Mouse (Mus musculus): ENCODE results near the gene Psme3. TPM values are rescaled to one million over a fixed set of nuclear protein-coding genes. Genes with fewer than 3 reads are reported as not detected.

The Psme3 gene
- polyA plus RNA-seq, 1 experiment from 2014 or later: 125 TPM

- no peaks in the 10 kb centered on the region for H3K36me3 ChIP-seq
- no peak for ATAC-seq (ENCODE audit: insufficient number of reproducible peaks, low FRiP score, low TSS enrichment, low read depth)
- H3K9ac ChIP-seq: no peak overlapping the region
- WGBS: 59% methylated on average over 9 of the region's 9 CpGs
- H3K27ac ChIP-seq: no peak overlapping the region
- H3K4me2 ChIP-seq: no peak overlapping the region
- H3K9me3 ChIP-seq: no peaks in the 10 kb centered on the region
- no peak overlapping the region for H3K4me3 ChIP-seq
- H3K4me1 ChIP-seq: 0 out of 2 replicates have a peak, but pooled peaks cover 2% of the 10 kb centered on the region
- no peaks in the 10 kb centered on the region for H3K27me3 ChIP-seq
Measured at GRCm38 (mm10) chr11:101359776-101360175, 43.8 kb downstream of the Psme3 start.

- ATAC-seq (ENCODE audit: insufficient number of reproducible peaks, low FRiP score, low TSS enrichment, low read depth): no peak
- Histone ChIP-seq H3K27ac (no peak overlapping the region), H3K9me3 (no peaks in the 10 kb centered on the region), H3K9ac (no peak overlapping the region), H3K27me3 (no peaks in the 10 kb centered on the region), H3K36me3 (no peaks in the 10 kb centered on the region), H3K4me2 (no peak overlapping the region), H3K4me1 (0 out of 2 replicates have a peak, but pooled peaks cover 2% of the 10 kb centered on the region), H3K4me3 (no peak overlapping the region)
- WGBS: 47% methylated on average over 3 of the region's 3 CpGs
Measured at GRCm38 (mm10) chr11:101360651-101361113, 44.7 kb downstream of the Psme3 start.

- H3K9me3 ChIP-seq: no peaks in the 10 kb centered on the region
- 73% methylated on average over 5 of the region's 5 CpGs for whole genome bisulfite sequencing
- 0 out of 2 replicates have a peak, but pooled peaks cover 2% of the 10 kb centered on the region for H3K4me1 ChIP-seq
- H3K9ac ChIP-seq: no peak overlapping the region
- no peaks in the 10 kb centered on the region for H3K27me3 ChIP-seq
- no peak overlapping the region for H3K4me2 ChIP-seq
- H3K27ac ChIP-seq: no peak overlapping the region
- no peak overlapping the region for H3K4me3 ChIP-seq
- H3K36me3 ChIP-seq: no peaks in the 10 kb centered on the region
- no peak for ATAC-seq (ENCODE audit: insufficient number of reproducible peaks, low FRiP score, low TSS enrichment, low read depth)
Measured at GRCm38 (mm10) chr11:101364531-101364931, 48.5 kb downstream of the Psme3 start.

- H3K4me2 ChIP-seq: no peak within 1 kb of the TSS
- no peaks in the 10 kb centered on the region for H3K4me1 ChIP-seq
- no peaks in the 10 kb centered on the region for H3K27me3 ChIP-seq
- H3K27ac ChIP-seq: no peak within 1 kb of the TSS
- WGBS: 85% methylated on average over 8 of the region's 8 CpGs
- ATAC-seq (ENCODE audit: insufficient number of reproducible peaks, low FRiP score, low TSS enrichment, low read depth): no peak
- no peaks in the 10 kb centered on the region for H3K36me3 ChIP-seq
- no peak within 1 kb of the TSS for H3K4me3 ChIP-seq
- no peaks in the 10 kb centered on the region for H3K9me3 ChIP-seq
- no peak within 1 kb of the TSS for H3K9ac ChIP-seq
Measured at GRCm38 (mm10) chr11:101367326-101367935, 51.4 kb downstream of the Psme3 start, which contains the start of gene G6pc. Gene G6pc, plus strand, starts transcription at chr11:101367561.

GRCm38 (mm10) chr11:101370141-101370540, 54.1 kb downstream of the Psme3 start:
- 75% methylated on average over 5 of the region's 5 CpGs for WGBS
- ATAC-seq (ENCODE audit: insufficient number of reproducible peaks, low FRiP score, low TSS enrichment, low read depth): no peak

More at GRCm38 (mm10) chr11:101370141-101370540, 54.1 kb downstream of the Psme3 start:
- Histone ChIP-seq H3K27ac (no peak overlapping the region), H3K9me3 (no peaks in the 10 kb centered on the region), H3K9ac (no peak overlapping the region), H3K36me3 (no peaks in the 10 kb centered on the region), H3K4me3 (no peak overlapping the region), H3K4me2 (no peak overlapping the region), H3K27me3 (no peaks in the 10 kb centered on the region), H3K4me1 (no peaks in the 10 kb centered on the region)

Small RNA genes lying within 50 kb of the gene (microRNA-seq; reads per million reads assigned to microRNA genes)
- not detected for gene Gm25593

Other genes with a start within 250 kb of the Psme3 start
- 12.7 and 16.4 TPM in 2 replicates for gene Naglu, start 246.2 kb upstream of the Psme3 start, polyA plus RNA-seq (2015; fragmentation: Nextera tagmentation; extraction: Ambion mirVana)
- 0.14 TPM in 1 of 2 replicates, not detected in the other for gene Hsd17b1, start 237.8 kb upstream of the Psme3 start, polyA plus RNA-seq (2015; fragmentation: Nextera tagmentation; extraction: Ambion mirVana)
- gene Coasy, start 233.6 kb upstream of the Psme3 start, polyA plus RNA-seq (2015; fragmentation: Nextera tagmentation; extraction: Ambion mirVana): 40.3 TPM in 2 replicates
- 51.7 and 53.8 TPM in 2 replicates for gene Mlx, start 228.9 kb upstream of the Psme3 start, polyA plus RNA-seq (2015; fragmentation: Nextera tagmentation; extraction: Ambion mirVana)
- 27.4 and 28.0 TPM in 2 replicates for gene Psmc3ip, start 220.8 kb upstream of the Psme3 start, polyA plus RNA-seq (2015; fragmentation: Nextera tagmentation; extraction: Ambion mirVana)
- 20.6 and 28.0 TPM in 2 replicates for gene Retreg3, start 196.3 kb upstream of the Psme3 start, polyA plus RNA-seq (2015; fragmentation: Nextera tagmentation; extraction: Ambion mirVana)
- 62.7 and 65.6 TPM in 2 replicates for gene Tubg1, start 196.3 kb upstream of the Psme3 start, polyA plus RNA-seq (2015; fragmentation: Nextera tagmentation; extraction: Ambion mirVana)
- gene Tubg2, start 160.3 kb upstream of the Psme3 start, polyA plus RNA-seq (2015; fragmentation: Nextera tagmentation; extraction: Ambion mirVana): 5.7 and 6.8 TPM in 2 replicates
- gene Cntnap1, start 145.7 kb upstream of the Psme3 start, polyA plus RNA-seq (2015; fragmentation: Nextera tagmentation; extraction: Ambion mirVana): 1.2 and 1.4 TPM in 2 replicates
- gene Plekhh3, start 144.9 kb upstream of the Psme3 start, polyA plus RNA-seq (2015; fragmentation: Nextera tagmentation; extraction: Ambion mirVana): 21.7 and 22.1 TPM in 2 replicates
- gene Ccr10, start 140.8 kb upstream of the Psme3 start, polyA plus RNA-seq (2015; fragmentation: Nextera tagmentation; extraction: Ambion mirVana): 0.14 and 0.36 TPM in 2 replicates
- gene Ezh1, start 89.8 kb upstream of the Psme3 start, polyA plus RNA-seq (2015; fragmentation: Nextera tagmentation; extraction: Ambion mirVana): 15.6 and 17.6 TPM in 2 replicates
- 99.6 and 110 TPM in 2 replicates for gene Ramp2, start 70.2 kb upstream of the Psme3 start, polyA plus RNA-seq (2015; fragmentation: Nextera tagmentation; extraction: Ambion mirVana)
- 112 and 120 TPM in 2 replicates for gene Vps25, start 62.5 kb upstream of the Psme3 start, polyA plus RNA-seq (2015; fragmentation: Nextera tagmentation; extraction: Ambion mirVana)
- gene Wnk4, start 55.6 kb upstream of the Psme3 start, polyA plus RNA-seq (2015; fragmentation: Nextera tagmentation; extraction: Ambion mirVana): 7.9 and 9.9 TPM in 2 replicates
- gene Cntd1, start 37.2 kb upstream of the Psme3 start, polyA plus RNA-seq (2015; fragmentation: Nextera tagmentation; extraction: Ambion mirVana): 0.70 and 1.3 TPM in 2 replicates
- 148 and 154 TPM in 2 replicates for gene Coa3, start 37.1 kb upstream of the Psme3 start, polyA plus RNA-seq (2015; fragmentation: Nextera tagmentation; extraction: Ambion mirVana)
- 128 and 137 TPM in 2 replicates for gene Becn1, start 13.9 kb upstream of the Psme3 start, polyA plus RNA-seq (2015; fragmentation: Nextera tagmentation; extraction: Ambion mirVana)
- 1.0 and 1.2 TPM in 2 replicates for gene Aoc2, start 8.8 kb downstream of the Psme3 start, polyA plus RNA-seq (2015; fragmentation: Nextera tagmentation; extraction: Ambion mirVana)
- gene Aoc3, start 14.4 kb downstream of the Psme3 start, polyA plus RNA-seq (2015; fragmentation: Nextera tagmentation; extraction: Ambion mirVana): 0.90 and 1.5 TPM in 2 replicates
- gene G6pc, start 51.3 kb downstream of the Psme3 start, polyA plus RNA-seq (2015; fragmentation: Nextera tagmentation; extraction: Ambion mirVana): not detected in 2 replicates
- gene Aarsd1, start 101.4 kb downstream of the Psme3 start, polyA plus RNA-seq (2015; fragmentation: Nextera tagmentation; extraction: Ambion mirVana): 52.6 and 57.2 TPM in 2 replicates
- 11.8 and 18.3 TPM in 2 replicates for gene Gm27029, start 108.6 kb downstream of the Psme3 start, polyA plus RNA-seq (2015; fragmentation: Nextera tagmentation; extraction: Ambion mirVana)
- gene Rundc1, start 108.9 kb downstream of the Psme3 start, polyA plus RNA-seq (2015; fragmentation: Nextera tagmentation; extraction: Ambion mirVana): 19.3 and 19.5 TPM in 2 replicates
- 15.5 and 36.1 TPM in 2 replicates for gene Ptges3l, start 109.1 kb downstream of the Psme3 start, polyA plus RNA-seq (2015; fragmentation: Nextera tagmentation; extraction: Ambion mirVana)
- 262 and 315 TPM in 2 replicates for gene Rpl27, start 126.1 kb downstream of the Psme3 start, polyA plus RNA-seq (2015; fragmentation: Nextera tagmentation; extraction: Ambion mirVana)
- 23.2 and 25.1 TPM in 2 replicates for gene Ifi35, start 132.2 kb downstream of the Psme3 start, polyA plus RNA-seq (2015; fragmentation: Nextera tagmentation; extraction: Ambion mirVana)
- 10.3 and 11.9 TPM in 2 replicates for gene Rnd2, start 148.8 kb downstream of the Psme3 start, polyA plus RNA-seq (2015; fragmentation: Nextera tagmentation; extraction: Ambion mirVana)
- 78.6 and 81.3 TPM in 2 replicates for gene Vat1, start 150.0 kb downstream of the Psme3 start, polyA plus RNA-seq (2015; fragmentation: Nextera tagmentation; extraction: Ambion mirVana)
- gene Brca1, start 235.7 kb downstream of the Psme3 start, polyA plus RNA-seq (2015; fragmentation: Nextera tagmentation; extraction: Ambion mirVana): 7.2 and 8.6 TPM in 2 replicates
- 72.6 and 74.1 TPM in 2 replicates for gene Nbr1, start 235.9 kb downstream of the Psme3 start, polyA plus RNA-seq (2015; fragmentation: Nextera tagmentation; extraction: Ambion mirVana)

Measured in limb, embryonic 15.5 days (tissue).